Mouse (Mus musculus) lung, postnatal 10 days (tissue): ENCODE measurements around the gene Rbm12.

Experiments
- DNase-seq: peaks from one replicate; pipeline ENCODE4 v3.0.0; 2021

The Rbm12 gene

GRCm38 (mm10) chr2:156079183-156079560, 32.6 kb downstream of the Rbm12 start:
- DNase-seq: no peak

GRCm38 (mm10) chr2:156078421-156079182, 33.2 kb downstream of the Rbm12 start:
- no peak for DNase-seq

GRCm38 (mm10) chr2:156077461-156077860, 34.3 kb downstream of the Rbm12 start:
- no peak for DNase-seq

GRCm38 (mm10) chr2:156073725-156074124, 38.1 kb downstream of the Rbm12 start:
- peak; percentile 57 for DNase-seq

GRCm38 (mm10) chr2:156071236-156071635, 40.5 kb downstream of the Rbm12 start:
- no peak for DNase-seq

GRCm38 (mm10) chr2:156067916-156068315, 43.9 kb downstream of the Rbm12 start:
- DNase-seq: peak; percentile 14

GRCm38 (mm10) chr2:156066126-156066525, 45.7 kb downstream of the Rbm12 start:
- DNase-seq: no peak

GRCm38 (mm10) chr2:156065099-156066041, 46.4 kb downstream of the Rbm12 start, which contains the start of gene Spag4:
Spag4 (plus strand) TSS chr2:156065175.
- peak; percentile 78 for DNase-seq

GRCm38 (mm10) chr2:156052816-156053215, 59.0 kb downstream of the Rbm12 start, which contains the start of gene Fer1l4:
Fer1l4 (minus strand) TSS chr2:156052947.
- no peak for DNase-seq

GRCm38 (mm10) chr2:156047929-156048328, 63.8 kb downstream of the Rbm12 start:
- peak; percentile 23 for DNase-seq

GRCm38 (mm10) chr2:156042903-156043302, 68.9 kb downstream of the Rbm12 start:
- no peak for DNase-seq
